Mouse (Mus musculus) heart, adult 2 months (tissue): ENCODE measurements at regions not wholly inside any gene's neighbourhood (a gene's known extent, or its start where the extent isn't known, plus 50 kb on each side); places are given as distances from the start of the nearest gene placed in this dataset.

Experiments used
- DNase-seq, 2 experiments: peaks; one replicate each; pipeline ENCODE4 v3.0.0; 2021
- H3K27ac ChIP-seq: fragments of 200-600 bp; 2 replicates; pipeline ENCODE4 v1.8.1; 2022
- H3K27me3 ChIP-seq: fragments of 200-500 bp; 2 replicates; pipeline ENCODE4 v1.6.1; 2012; ENCODE audit warnings: mild to moderate bottlenecking, low read length, inconsistent platforms, mixed read lengths; ENCODE audit not compliant: control insufficient read depth, insufficient read depth
- H3K36me3 ChIP-seq: fragments of 200-500 bp; 2 replicates; pipeline ENCODE4 v1.6.1; 2012; ENCODE audit warnings: low read length, inconsistent platforms; ENCODE audit not compliant: control insufficient read depth, insufficient read depth
- H3K4me1 ChIP-seq: fragments of 200-500 bp; 2 replicates; pipeline ENCODE4 v1.6.1; 2011; ENCODE audit warnings: low read length; ENCODE audit not compliant: control insufficient read depth, insufficient read depth
- H3K4me3 ChIP-seq: fragments of 200-600 bp; 2 replicates; pipeline ENCODE4 v1.8.1; 2022
- H3K79me2 ChIP-seq: fragments of 200-500 bp; replicated peaks from 2 replicates; pipeline ENCODE4 v1.6.1; 2012; ENCODE audit warnings: mild to moderate bottlenecking, inconsistent platforms, low read length, moderate library complexity, mixed read lengths; ENCODE audit not compliant: control insufficient read depth, insufficient read depth
- H3K9ac ChIP-seq: fragments of 200-500 bp; 2 replicates; pipeline ENCODE4 v1.6.1; 2012; ENCODE audit warnings: low read depth, mild to moderate bottlenecking, control low read depth, inconsistent platforms, low read length, mixed read lengths
- CTCF ChIP-seq: fragments of 200-600 bp; IDR thresholded peaks from 2 replicates; pipeline ENCODE4 v1.8.1; 2022; ENCODE audit warnings: antibody characterized with exemption, mild to moderate bottlenecking, moderate library complexity
- EP300 ChIP-seq: fragments of 200-500 bp; IDR thresholded peaks from 2 replicates; pipeline ENCODE4 v1.6.1; 2011; ENCODE audit warnings: low read depth, low read length, control low read depth; ENCODE audit not compliant: insufficient read depth
- POLR2A ChIP-seq: fragments of 200-500 bp; IDR thresholded peaks from 2 replicates; pipeline ENCODE4 v1.6.1; 2011; ENCODE audit warnings: mild to moderate bottlenecking, low read depth, low read length, control low read depth; ENCODE audit not compliant: insufficient read depth
- WGBS: fragments of 180-500 bp; shearing (Covaris S2); methylation state at CpG from one replicate; pipeline ENCODE4 v1.1.7; 2018; 5-methylcytosine and 5-hydroxymethylcytosine counted together
- intact Hi-C: fragments of 180-260 bp; cut with DNase I; formaldehyde crosslinking; loops from one replicate; pipeline ENCODE4 v1.15.1; 2025

- TF ChIP-seq EP300 (no peak), POLR2A (no peak), CTCF (no peak)
- DNase-seq, result no peak
- 27% methylated on average over 5 of the region's 5 CpGs for whole genome bisulfite sequencing
Measured at GRCm38 (mm10) chr16:42676406-42677075, 199.1 kb upstream of the Zbtb20 start.

GRCm38 (mm10) chr16:42675031-42675430, 200.7 kb upstream of the Zbtb20 start:
- TF ChIP-seq EP300 (no peak), CTCF (no peak), POLR2A (no peak)
- DNase-seq, result no peak
- H3K79me2 ChIP-seq, result no peaks in the 10 kb centered on the region
- 73% methylated on average over 3 of the region's 3 CpGs for WGBS
- H3K4me3 ChIP-seq, result no peak overlapping the region
- H3K9ac ChIP-seq, result no peak overlapping the region
- no peak overlapping the region for H3K27ac ChIP-seq
- no peaks in the 10 kb centered on the region; the same call in none of the 2 replicates for H3K36me3 ChIP-seq
- intact Hi-C loops, result no loop called here
- H3K4me1 ChIP-seq, result peaks cover 5% of the 10 kb centered on the region
- H3K27me3 ChIP-seq, result no peaks in the 10 kb centered on the region

More at GRCm38 (mm10) chr16:42676406-42677075, 199.1 kb upstream of the Zbtb20 start:
- H3K4me1 ChIP-seq, result peaks cover 5% of the 10 kb centered on the region
- no peak overlapping the region for H3K4me3 ChIP-seq
- H3K36me3 ChIP-seq, result no peaks in the 10 kb centered on the region; the same call in none of the 2 replicates
- intact Hi-C loops, result no loop called here
- no peaks in the 10 kb centered on the region for H3K27me3 ChIP-seq
- H3K27ac ChIP-seq, result peak overlapping the region; percentile 40
- H3K9ac ChIP-seq, result no peak overlapping the region
- H3K79me2 ChIP-seq, result no peaks in the 10 kb centered on the region

GRCm38 (mm10) chr16:42666601-42667000, 209.1 kb upstream of the Zbtb20 start:
- intact Hi-C loops, result no loop called here
- H3K9ac ChIP-seq, result no peak overlapping the region
- H3K79me2 ChIP-seq, result no peaks in the 10 kb centered on the region
- TF ChIP-seq CTCF (no peak), POLR2A (no peak), EP300 (no peak)
- H3K4me1 ChIP-seq, result no peaks in the 10 kb centered on the region
- H3K4me3 ChIP-seq, result no peak overlapping the region
- no peak for DNase-seq
- H3K27me3 ChIP-seq, result no peaks in the 10 kb centered on the region
- no peak overlapping the region for H3K27ac ChIP-seq
- H3K36me3 ChIP-seq, result no peaks in the 10 kb centered on the region
- WGBS, result 84% methylated on average over 3 of the region's 3 CpGs

GRCm38 (mm10) chr16:42651904-42652732, 223.6 kb upstream of the Zbtb20 start:
- TF ChIP-seq EP300 (no peak), CTCF (no peak), POLR2A (no peak)
- Histone ChIP-seq H3K36me3 (no peaks in the 10 kb centered on the region), H3K4me1 (no peaks in the 10 kb centered on the region), H3K27me3 (no peaks in the 10 kb centered on the region), H3K4me3 (no peak overlapping the region), H3K27ac (no peak overlapping the region), H3K79me2 (no peaks in the 10 kb centered on the region), H3K9ac (no peak overlapping the region)
- WGBS, result 71% methylated on average over 10 of the region's 10 CpGs
- intact Hi-C loops, result no loop called here
- DNase-seq, result no peak

- WGBS, result 83% methylated on average over 5 of the region's 5 CpGs
- intact Hi-C loops, result no loop called here
- Histone ChIP-seq H3K4me1 (no peaks in the 10 kb centered on the region), H3K9ac (no peak overlapping the region), H3K79me2 (no peaks in the 10 kb centered on the region), H3K27ac (no peak overlapping the region), H3K27me3 (no peaks in the 10 kb centered on the region), H3K4me3 (no peak overlapping the region), H3K36me3 (no peaks in the 10 kb centered on the region)
- TF ChIP-seq CTCF (no peak), EP300 (no peak), POLR2A (no peak)
- DNase-seq, result no peak
Measured at GRCm38 (mm10) chr16:42649767-42650166, 225.9 kb upstream of the Zbtb20 start.
